Mouse (Mus musculus): ENCODE results near the gene Ptprk. TPM values are rescaled to one million over a fixed set of nuclear protein-coding genes. Genes with fewer than 3 reads are reported as not detected.

The Ptprk gene
- polyA plus RNA-seq, 1 experiment from 2014 or later: 29.6 TPM

- Histone ChIP-seq H3K4me3 (ENCODE audit: low read depth, low read length) (peak overlapping the region; percentile 68), H3K4me1 (replicated peaks; ENCODE audit: control insufficient read depth, insufficient read depth, low read length) (no peaks in the 10 kb centered on the region), H3K9me3 (ENCODE audit: control insufficient read depth, low read length) (no peaks in the 10 kb centered on the region), H3K27me3 (ENCODE audit: control insufficient read depth, insufficient read depth, low read length) (no peaks in the 10 kb centered on the region), H3K4me2 (replicated peaks; ENCODE audit: low read depth, low read length) (peak overlapping the region; percentile 59), H3K36me3 (ENCODE audit: control insufficient read depth, insufficient read depth, low read length) (no peaks in the 10 kb centered on the region), H3K27ac (ENCODE audit: low read depth, low read length) (no peak overlapping the region), H3K9ac (ENCODE audit: low read depth, low read length) (peak overlapping the region; percentile 88)
- DNase-seq (ENCODE audit: low spot score): peak; percentile 63
- WGBS: 3% methylated on average over 30 of the region's 30 CpGs
- ATAC-seq (ENCODE audit: low FRiP score): no peak
Observed at GRCm38 (mm10) chr10:28076036-28076855, 1.6 kb downstream of the Ptprk start.

- no peak overlapping the region for H3K27ac ChIP-seq (ENCODE audit: low read depth, low read length)
- H3K4me1 ChIP-seq (replicated peaks; ENCODE audit: control insufficient read depth, insufficient read depth, low read length): no peaks in the 10 kb centered on the region
- ATAC-seq (ENCODE audit: low FRiP score) (no peak), DNase-seq (ENCODE audit: low spot score) (no peak)
- no peak overlapping the region for H3K4me3 ChIP-seq (ENCODE audit: low read depth, low read length)
- H3K4me2 ChIP-seq (replicated peaks; ENCODE audit: low read depth, low read length): no peak overlapping the region
- H3K36me3 ChIP-seq (ENCODE audit: control insufficient read depth, insufficient read depth, low read length): no peaks in the 10 kb centered on the region
- H3K27me3 ChIP-seq (ENCODE audit: control insufficient read depth, insufficient read depth, low read length): no peaks in the 10 kb centered on the region
- 88% methylated on average over 1 of the region's 1 CpGs for WGBS
- no peak overlapping the region for H3K9ac ChIP-seq (ENCODE audit: low read depth, low read length)
- H3K9me3 ChIP-seq (ENCODE audit: control insufficient read depth, low read length): no peaks in the 10 kb centered on the region
Observed at GRCm38 (mm10) chr10:28078270-28078669, 3.6 kb downstream of the Ptprk start.

DNA sequence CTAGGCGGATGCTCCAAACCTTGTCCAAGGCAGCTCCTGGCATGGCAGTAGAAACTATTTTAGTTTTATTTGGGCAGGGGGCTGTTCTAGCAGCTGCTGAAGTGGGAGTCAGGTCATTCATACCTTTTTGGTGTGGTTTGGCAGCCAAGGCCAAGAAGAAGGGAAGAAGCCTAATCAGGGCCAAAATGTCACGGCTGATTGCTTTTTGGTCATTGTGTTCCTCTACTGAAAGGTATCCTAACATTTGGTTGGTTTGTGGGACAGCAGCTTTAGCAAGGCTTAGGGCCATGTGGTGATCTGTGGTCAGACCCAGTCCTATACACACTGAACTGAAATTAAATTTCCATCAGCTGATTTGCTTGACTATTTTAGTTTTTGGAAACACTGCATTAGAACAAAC lies 6.6 kb downstream of the Ptprk start:
- H3K9me3 ChIP-seq (ENCODE audit: control insufficient read depth, low read length): no peaks in the 10 kb centered on the region
- WGBS: 83% methylated on average over 2 of the region's 2 CpGs
- H3K9ac ChIP-seq (ENCODE audit: low read depth, low read length): no peak overlapping the region
- no peak overlapping the region for H3K27ac ChIP-seq (ENCODE audit: low read depth, low read length)
- ATAC-seq (ENCODE audit: low FRiP score): no peak
- H3K27me3 ChIP-seq (ENCODE audit: control insufficient read depth, insufficient read depth, low read length): no peaks in the 10 kb centered on the region
- DNase-seq (ENCODE audit: low spot score): no peak
- H3K4me3 ChIP-seq (ENCODE audit: low read depth, low read length): no peak overlapping the region
- no peaks in the 10 kb centered on the region for H3K4me1 ChIP-seq (replicated peaks; ENCODE audit: control insufficient read depth, insufficient read depth, low read length)
- no peaks in the 10 kb centered on the region for H3K36me3 ChIP-seq (ENCODE audit: control insufficient read depth, insufficient read depth, low read length)
- no peak overlapping the region for H3K4me2 ChIP-seq (replicated peaks; ENCODE audit: low read depth, low read length)

- no peak overlapping the region for H3K4me3 ChIP-seq (ENCODE audit: low read depth, low read length)
- H3K9ac ChIP-seq (ENCODE audit: low read depth, low read length): no peak overlapping the region
- WGBS: 78% methylated on average over 2 of the region's 2 CpGs
- H3K4me1 ChIP-seq (replicated peaks; ENCODE audit: control insufficient read depth, insufficient read depth, low read length): no peaks in the 10 kb centered on the region
- ATAC-seq (ENCODE audit: low FRiP score) (no peak), DNase-seq (ENCODE audit: low spot score) (no peak)
- no peaks in the 10 kb centered on the region for H3K27me3 ChIP-seq (ENCODE audit: control insufficient read depth, insufficient read depth, low read length)
- no peak overlapping the region for H3K4me2 ChIP-seq (replicated peaks; ENCODE audit: low read depth, low read length)
- H3K27ac ChIP-seq (ENCODE audit: low read depth, low read length): no peak overlapping the region
- H3K36me3 ChIP-seq (ENCODE audit: control insufficient read depth, insufficient read depth, low read length): no peaks in the 10 kb centered on the region
- no peaks in the 10 kb centered on the region for H3K9me3 ChIP-seq (ENCODE audit: control insufficient read depth, low read length)
Observed at GRCm38 (mm10) chr10:28083183-28083582, 8.6 kb downstream of the Ptprk start.

DNA sequence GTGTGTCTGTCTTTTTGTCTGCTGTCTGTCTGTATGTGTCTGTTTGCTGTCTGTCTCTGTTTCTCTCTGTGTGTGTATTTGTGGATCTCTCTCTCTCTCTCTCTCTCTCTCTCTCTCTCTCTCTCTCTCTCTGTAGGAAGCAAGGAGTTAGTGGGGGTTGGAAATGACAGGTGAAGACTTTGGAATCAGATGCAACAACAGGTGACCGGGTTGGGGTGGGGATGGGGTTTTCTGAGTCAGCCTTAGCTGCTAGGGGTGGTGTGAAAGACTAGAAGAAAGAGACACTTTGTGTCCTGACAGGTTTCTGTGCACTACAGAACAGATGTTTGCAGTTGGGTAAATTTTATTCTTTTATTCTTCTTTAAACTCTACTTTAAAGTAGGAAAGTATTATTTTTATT lies 9.0 kb downstream of the Ptprk start:
- ATAC-seq (ENCODE audit: low FRiP score) (no peak), DNase-seq (ENCODE audit: low spot score) (no peak)
- Histone ChIP-seq H3K27ac (ENCODE audit: low read depth, low read length) (no peak overlapping the region), H3K36me3 (ENCODE audit: control insufficient read depth, insufficient read depth, low read length) (no peaks in the 10 kb centered on the region), H3K4me3 (ENCODE audit: low read depth, low read length) (no peak overlapping the region), H3K9ac (ENCODE audit: low read depth, low read length) (no peak overlapping the region), H3K27me3 (ENCODE audit: control insufficient read depth, insufficient read depth, low read length) (no peaks in the 10 kb centered on the region), H3K4me1 (replicated peaks; ENCODE audit: control insufficient read depth, insufficient read depth, low read length) (no peaks in the 10 kb centered on the region), H3K9me3 (ENCODE audit: control insufficient read depth, low read length) (no peaks in the 10 kb centered on the region), H3K4me2 (replicated peaks; ENCODE audit: low read depth, low read length) (no peak overlapping the region)
- 58% methylated on average over 1 of the region's 1 CpGs for WGBS

DNA sequence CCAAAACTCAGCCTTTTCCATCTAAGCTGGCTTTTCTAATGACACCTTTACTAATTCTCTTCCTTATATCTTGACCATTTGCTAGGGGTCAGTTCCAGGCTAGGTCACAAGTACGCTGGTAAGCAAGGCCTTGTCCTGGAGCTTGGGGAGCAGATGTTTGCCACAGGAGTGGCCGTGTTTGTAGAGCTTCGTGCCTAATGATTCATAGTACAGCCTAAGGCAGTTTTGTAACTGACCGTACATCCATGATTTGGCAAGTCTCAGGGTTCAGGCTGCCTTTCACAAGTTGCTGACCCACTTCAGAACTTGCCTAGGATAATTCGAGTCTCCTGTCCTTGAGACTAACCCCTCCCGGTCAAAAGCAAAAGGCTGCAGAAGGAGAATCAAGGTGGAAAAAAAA lies 12.7 kb downstream of the Ptprk start:
- no peak for ATAC-seq (ENCODE audit: low FRiP score)
- 73% methylated on average over 6 of the region's 6 CpGs for WGBS

DNA sequence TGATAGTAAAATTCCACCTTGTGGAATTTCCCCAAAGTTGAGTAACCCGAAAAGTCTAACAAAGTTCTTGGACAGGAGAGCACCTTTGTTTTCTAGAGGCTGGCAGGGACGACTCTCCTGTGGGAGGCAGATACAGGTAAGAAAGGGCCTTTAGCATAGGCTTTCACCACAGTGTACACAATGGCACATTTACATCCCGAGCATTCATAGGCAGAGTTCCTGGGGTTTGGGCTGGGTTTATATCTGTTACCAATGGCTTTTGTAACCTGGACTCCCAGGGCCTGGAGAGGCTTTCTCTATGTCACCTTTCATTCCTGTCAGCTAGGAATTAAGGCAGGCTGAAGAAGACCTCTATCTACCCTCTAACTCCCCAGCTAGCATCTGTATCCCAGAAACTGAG lies 13.1 kb downstream of the Ptprk start:
- no peaks in the 10 kb centered on the region for H3K4me1 ChIP-seq (replicated peaks; ENCODE audit: control insufficient read depth, insufficient read depth, low read length)

More for the DNA sequence above, 12.7 kb downstream of the Ptprk start:
- Histone ChIP-seq H3K27me3 (ENCODE audit: control insufficient read depth, insufficient read depth, low read length) (no peaks in the 10 kb centered on the region), H3K9ac (ENCODE audit: low read depth, low read length) (no peak overlapping the region), H3K36me3 (ENCODE audit: control insufficient read depth, insufficient read depth, low read length) (no peaks in the 10 kb centered on the region), H3K4me3 (ENCODE audit: low read depth, low read length) (no peak overlapping the region), H3K4me1 (replicated peaks; ENCODE audit: control insufficient read depth, insufficient read depth, low read length) (no peaks in the 10 kb centered on the region), H3K9me3 (ENCODE audit: control insufficient read depth, low read length) (no peaks in the 10 kb centered on the region), H3K27ac (ENCODE audit: low read depth, low read length) (no peak overlapping the region), H3K4me2 (replicated peaks; ENCODE audit: low read depth, low read length) (no peak overlapping the region)
- no peak for DNase-seq (ENCODE audit: low spot score)

DNA sequence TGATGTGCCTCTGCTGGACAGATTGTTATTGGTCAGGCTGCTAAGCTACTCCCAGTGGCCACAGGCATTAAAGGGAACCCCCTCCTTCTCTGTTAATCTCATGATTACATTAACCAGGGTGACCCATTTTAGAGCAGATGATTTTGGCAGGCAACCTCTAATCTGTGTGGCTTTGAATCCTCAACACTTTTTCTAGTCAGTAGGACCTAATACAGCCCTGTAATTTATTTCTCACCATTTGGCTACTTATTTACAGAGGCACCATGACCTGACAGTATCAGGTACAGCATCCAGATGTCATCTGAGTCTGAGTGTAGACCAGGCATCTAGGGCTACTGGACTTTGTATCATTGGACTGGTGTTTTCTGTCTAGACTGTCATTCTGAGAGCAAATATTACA lies 21.4 kb downstream of the Ptprk start:
- no peak for ATAC-seq (ENCODE audit: low FRiP score)

More for the DNA sequence above, 13.1 kb downstream of the Ptprk start:
- H3K9me3 ChIP-seq (ENCODE audit: control insufficient read depth, low read length): no peaks in the 10 kb centered on the region
- no peak for DNase-seq (ENCODE audit: low spot score)
- no peaks in the 10 kb centered on the region for H3K36me3 ChIP-seq (ENCODE audit: control insufficient read depth, insufficient read depth, low read length)
- no peak for ATAC-seq (ENCODE audit: low FRiP score)
- H3K4me2 ChIP-seq (replicated peaks; ENCODE audit: low read depth, low read length): no peak overlapping the region
- no peaks in the 10 kb centered on the region for H3K27me3 ChIP-seq (ENCODE audit: control insufficient read depth, insufficient read depth, low read length)
- H3K27ac ChIP-seq (ENCODE audit: low read depth, low read length): no peak overlapping the region
- H3K9ac ChIP-seq (ENCODE audit: low read depth, low read length): no peak overlapping the region
- WGBS: 62% methylated on average over 3 of the region's 3 CpGs
- H3K4me3 ChIP-seq (ENCODE audit: low read depth, low read length): no peak overlapping the region

GRCm38 (mm10) chr10:28097637-28098036 lies 23.0 kb downstream of the Ptprk start:
- Histone ChIP-seq H3K27ac (ENCODE audit: low read depth, low read length) (no peak overlapping the region), H3K9me3 (ENCODE audit: control insufficient read depth, low read length) (no peaks in the 10 kb centered on the region), H3K27me3 (ENCODE audit: control insufficient read depth, insufficient read depth, low read length) (no peaks in the 10 kb centered on the region), H3K9ac (ENCODE audit: low read depth, low read length) (no peak overlapping the region), H3K4me3 (ENCODE audit: low read depth, low read length) (no peak overlapping the region), H3K36me3 (ENCODE audit: control insufficient read depth, insufficient read depth, low read length) (no peaks in the 10 kb centered on the region), H3K4me2 (replicated peaks; ENCODE audit: low read depth, low read length) (no peak overlapping the region), H3K4me1 (replicated peaks; ENCODE audit: control insufficient read depth, insufficient read depth, low read length) (no peaks in the 10 kb centered on the region)
- 64% methylated on average over 7 of the region's 7 CpGs for WGBS
- no peak for ATAC-seq (ENCODE audit: low FRiP score)
- DNase-seq (ENCODE audit: low spot score): no peak

More for the DNA sequence above, 21.4 kb downstream of the Ptprk start:
- no peak overlapping the region for H3K9ac ChIP-seq (ENCODE audit: low read depth, low read length)
- H3K36me3 ChIP-seq (ENCODE audit: control insufficient read depth, insufficient read depth, low read length): no peaks in the 10 kb centered on the region
- H3K4me2 ChIP-seq (replicated peaks; ENCODE audit: low read depth, low read length): no peak overlapping the region
- no peak overlapping the region for H3K4me3 ChIP-seq (ENCODE audit: low read depth, low read length)
- no peaks in the 10 kb centered on the region for H3K9me3 ChIP-seq (ENCODE audit: control insufficient read depth, low read length)
- no peaks in the 10 kb centered on the region for H3K4me1 ChIP-seq (replicated peaks; ENCODE audit: control insufficient read depth, insufficient read depth, low read length)
- H3K27ac ChIP-seq (ENCODE audit: low read depth, low read length): no peak overlapping the region
- no peaks in the 10 kb centered on the region for H3K27me3 ChIP-seq (ENCODE audit: control insufficient read depth, insufficient read depth, low read length)
- no peak for DNase-seq (ENCODE audit: low spot score)

Measured in hindbrain, embryonic 11.5 days (tissue).